Mouse (Mus musculus) liver, embryonic 15.5 days (tissue): Measurements from ENCODE around the gene Spata25. TPM values are rescaled to one million over a fixed set of nuclear protein-coding genes. Genes with fewer than 3 reads are reported as not detected.
A peak's percentile ranks its signal among the peaks of the same experiment; 100 is the strongest.

Source experiments
- ATAC-seq: fragments of 200-750 bp; cut with Nextera tagmentation; 2 replicates; pipeline ENCODE4 v1.8.0; 2017; ENCODE audit warnings: moderate number of reproducible peaks, mild to moderate bottlenecking, moderate library complexity; ENCODE audit not compliant: insufficient read depth
- H3K27ac ChIP-seq: fragments of 300-500 bp; sonication (generic); replicated peaks from 2 replicates; pipeline ENCODE4 v1.5.1; 2015; ENCODE audit warnings: mild to moderate bottlenecking, inconsistent platforms
- H3K27me3 ChIP-seq: fragments of 300-500 bp; sonication (generic); 2 replicates; pipeline ENCODE4 v1.6.1; 2015; ENCODE audit warnings: mild to moderate bottlenecking, inconsistent platforms
- H3K36me3 ChIP-seq: fragments of 300-500 bp; sonication (generic); replicated peaks from 2 replicates; pipeline ENCODE4 v1.6.1; 2015; ENCODE audit warnings: moderate library complexity, mild to moderate bottlenecking, inconsistent platforms
- H3K4me1 ChIP-seq: fragments of 300-500 bp; sonication (generic); replicated peaks from 2 replicates; pipeline ENCODE4 v1.6.1; 2015; ENCODE audit warnings: inconsistent platforms
- H3K4me2 ChIP-seq: fragments of 300-500 bp; sonication (generic); 2 replicates; pipeline ENCODE4 v1.6.1; 2015; ENCODE audit warnings: moderate library complexity, mild to moderate bottlenecking, inconsistent platforms
- H3K4me3 ChIP-seq: fragments of 300-500 bp; sonication (generic); replicated peaks from 2 replicates; pipeline ENCODE4 v1.5.1; 2015; ENCODE audit warnings: mild to moderate bottlenecking, inconsistent platforms
- H3K9ac ChIP-seq: fragments of 300-500 bp; sonication (generic); 2 replicates; pipeline ENCODE4 v1.6.1; 2015; ENCODE audit warnings: moderate library complexity, mild to moderate bottlenecking, inconsistent platforms
- H3K9me3 ChIP-seq: fragments of 300-500 bp; sonication (generic); replicated peaks from 2 replicates; pipeline ENCODE4 v1.6.1; 2016; ENCODE audit warnings: inconsistent platforms
- WGBS: fragments of 180-500 bp; shearing (Covaris S2); methylation state at CpG from one replicate; pipeline ENCODE4 v1.1.7; 2015; ENCODE audit warnings: mixed read lengths; ENCODE audit not compliant: insufficient replicate concordance; 5-methylcytosine and 5-hydroxymethylcytosine counted together
- polyA plus RNA-seq: library from polyadenylated mRNA; unstranded; fragments of >200 nt; fragmentation: Nextera tagmentation; extraction: Ambion mirVana; gene quantifications from 2 replicates; pipeline ENCODE4 v1.2.1, GENCODE M21; 2015

Spata25 gene
- polyA plus RNA-seq, 1 experiment from 2014 or later, result not detected

DNA sequence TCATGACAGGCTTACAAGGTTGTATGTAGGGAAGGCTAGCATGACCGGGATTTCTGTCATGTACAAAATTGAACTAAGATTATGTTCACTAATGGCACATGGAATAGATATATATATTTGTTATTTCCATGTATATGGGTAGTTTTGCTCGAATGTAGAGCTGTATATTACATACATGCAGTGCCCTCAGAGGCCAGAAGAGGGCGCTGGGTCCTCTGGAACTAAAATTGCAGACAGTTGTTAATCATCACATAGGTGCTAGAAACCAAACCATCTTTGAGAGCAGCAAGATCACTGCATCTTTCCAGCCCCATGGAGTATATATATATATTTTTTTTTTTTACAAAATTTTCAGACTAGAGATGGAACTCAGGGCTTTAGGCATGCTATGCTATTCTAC lies 17.4 kb upstream of the Spata25 start:
- WGBS, result 39% methylated on average over 3 of the region's 3 CpGs
- no peak overlapping the region for H3K9ac ChIP-seq
- no peak overlapping the region for H3K4me3 ChIP-seq
- no peaks in the 10 kb centered on the region for H3K27me3 ChIP-seq
- ATAC-seq, result no peak
- H3K9me3 ChIP-seq, result no peaks in the 10 kb centered on the region
- no peaks in the 10 kb centered on the region for H3K4me1 ChIP-seq
- H3K36me3 ChIP-seq, result no peaks in the 10 kb centered on the region
- no peak overlapping the region for H3K27ac ChIP-seq
- no peak overlapping the region for H3K4me2 ChIP-seq

DNA sequence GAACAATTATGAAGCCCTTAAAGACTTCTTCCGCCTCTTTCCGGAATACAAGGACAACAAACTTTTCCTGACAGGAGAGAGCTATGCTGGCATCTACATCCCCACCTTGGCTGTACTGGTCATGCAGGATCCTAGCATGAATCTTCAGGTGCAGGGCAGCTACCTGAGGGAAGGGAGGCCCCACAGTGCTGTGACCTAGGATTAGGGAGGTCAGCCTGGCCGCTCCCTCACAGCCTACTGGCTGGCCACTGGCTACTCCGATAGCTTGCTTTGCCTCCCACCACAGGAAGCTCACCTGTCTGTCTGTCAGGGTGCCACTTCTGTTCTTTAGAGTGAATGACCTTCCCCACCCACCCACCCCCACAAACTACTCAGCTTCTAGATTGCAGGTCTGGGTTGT lies 6.8 kb upstream of the Spata25 start:
- 95% methylated on average over 4 of the region's 4 CpGs for WGBS
- Histone ChIP-seq H3K9me3 (no peaks in the 10 kb centered on the region), H3K27ac (no peak overlapping the region), H3K9ac (no peak overlapping the region), H3K4me2 (peak overlapping the region; percentile 99), H3K4me3 (no peak overlapping the region; the same call in 1 of the 2 replicates), H3K4me1 (peaks cover 33% of the 10 kb centered on the region), H3K36me3 (peaks cover 39% of the 10 kb centered on the region), H3K27me3 (no peaks in the 10 kb centered on the region)
- ATAC-seq, result no peak

DNA sequence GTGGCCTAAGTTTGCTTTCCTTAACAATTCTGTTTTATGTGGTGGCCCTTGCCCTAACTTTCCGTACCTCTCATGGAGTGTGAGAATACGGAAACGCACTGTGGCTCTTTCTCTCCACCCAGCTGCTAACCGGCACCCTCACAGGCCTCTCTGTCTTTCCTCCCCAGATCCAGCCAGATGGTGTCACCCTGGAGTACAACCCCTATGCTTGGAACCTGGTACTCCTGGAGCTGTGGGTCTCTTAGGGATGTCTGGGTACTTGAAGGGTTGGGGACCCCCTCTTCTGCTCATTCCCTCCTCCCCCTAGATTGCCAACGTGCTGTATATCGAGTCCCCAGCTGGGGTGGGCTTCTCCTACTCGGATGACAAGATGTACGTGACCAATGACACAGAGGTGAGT lies 6.2 kb upstream of the Spata25 start:
- ATAC-seq, result no peak
- H3K4me3 ChIP-seq, result peak overlapping the region; percentile 68
- H3K9ac ChIP-seq, result no peak overlapping the region; the same call in 1 of the 2 replicates
- H3K4me1 ChIP-seq, result peaks cover 33% of the 10 kb centered on the region
- WGBS, result 41% methylated on average over 8 of the region's 8 CpGs
- peak overlapping the region; percentile 81; the same call in 1 of the 2 replicates for H3K27ac ChIP-seq
- no peaks in the 10 kb centered on the region for H3K9me3 ChIP-seq
- peaks cover 39% of the 10 kb centered on the region for H3K36me3 ChIP-seq
- H3K4me2 ChIP-seq, result peak overlapping the region; percentile 99
- H3K27me3 ChIP-seq, result no peaks in the 10 kb centered on the region

DNA sequence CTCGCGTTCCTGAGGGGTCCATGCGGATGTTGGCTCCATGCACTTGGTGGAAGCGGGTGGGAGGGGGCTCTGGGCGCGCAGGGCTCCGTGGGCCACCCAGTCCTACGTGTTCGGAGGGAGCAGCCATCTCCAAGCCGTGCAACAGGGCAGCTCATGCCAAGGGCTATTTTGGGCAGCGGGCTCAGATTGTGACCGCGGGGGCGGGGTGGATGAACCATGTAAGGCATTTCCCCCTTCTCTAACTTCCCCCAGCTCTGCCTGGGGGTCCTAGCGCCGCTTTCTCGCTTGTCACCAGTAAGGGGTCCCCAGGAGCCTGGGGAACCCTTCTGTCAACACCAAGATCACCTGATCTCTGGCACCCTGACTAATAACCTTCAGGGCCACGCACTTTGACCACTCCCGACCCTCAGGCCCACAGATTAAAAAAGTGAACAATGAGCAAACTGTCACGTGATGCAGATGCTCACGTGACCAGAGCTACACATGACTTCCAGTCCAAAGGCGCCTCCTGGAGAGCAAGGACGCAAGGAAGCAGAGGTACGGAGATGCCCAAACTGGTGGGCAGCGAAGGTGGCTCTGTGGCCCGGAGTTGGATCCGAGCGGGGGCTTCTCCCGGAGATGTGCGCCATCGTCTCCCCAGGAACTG lies 5.1 kb upstream of the Spata25 start, which contains the start of gene Neurl2:
Gene Neurl2, minus strand, starts transcription at position 143 of the 646 bp plus-strand sequence.
- H3K4me2 ChIP-seq, result peak within 1 kb of the TSS; percentile 99

DNA sequence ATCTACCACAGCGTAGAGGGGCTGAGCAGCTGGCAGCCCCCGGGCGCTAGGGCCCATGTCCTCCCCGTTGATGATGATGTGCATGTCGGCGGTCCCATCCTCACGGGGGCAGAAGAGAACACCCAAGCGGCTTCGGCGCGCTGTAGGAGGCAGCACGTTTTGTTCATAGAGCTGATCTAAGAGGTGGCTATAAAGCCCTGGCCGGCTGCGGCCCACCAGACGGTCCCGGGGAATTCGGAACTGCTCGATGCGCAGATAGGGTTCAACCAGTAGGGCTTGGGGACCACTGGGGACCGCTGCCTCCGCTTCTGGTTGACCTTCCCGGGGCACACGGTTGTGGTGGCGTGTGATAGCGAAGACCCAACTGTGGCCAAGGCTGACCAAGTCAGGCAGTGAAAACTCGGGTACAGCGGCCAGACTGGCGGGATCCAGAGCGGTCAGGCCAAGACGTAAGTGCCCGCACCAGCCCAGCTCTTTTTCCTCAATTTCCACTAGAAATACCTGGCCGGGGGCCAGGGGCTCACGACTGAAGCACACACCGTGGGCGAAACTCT lies 4.5 kb upstream of the Spata25 start, which contains the start of gene Ctsa:
Gene Ctsa, plus strand, starts transcription at position 126 of the 554 bp plus-strand sequence.
- no peaks in the 10 kb centered on the region for H3K9me3 ChIP-seq
- ATAC-seq, result peak; percentile 65
- peak within 1 kb of the TSS; percentile 81 for H3K27ac ChIP-seq

More for the DNA sequence above, 5.1 kb upstream of the Spata25 start, which contains the start of gene Neurl2:
- WGBS, result under 1% methylated on average over 31 of the region's 31 CpGs
- peaks cover 33% of the 10 kb centered on the region for H3K4me1 ChIP-seq
- H3K36me3 ChIP-seq, result peaks cover 28% of the 10 kb centered on the region
- peak; percentile 61 for ATAC-seq
- peak within 1 kb of the TSS; percentile 81 for H3K27ac ChIP-seq
- no peaks in the 10 kb centered on the region for H3K27me3 ChIP-seq
- peak within 1 kb of the TSS; percentile 68 for H3K4me3 ChIP-seq
- no peaks in the 10 kb centered on the region for H3K9me3 ChIP-seq
- peak within 1 kb of the TSS; percentile 68 for H3K9ac ChIP-seq

DNA sequence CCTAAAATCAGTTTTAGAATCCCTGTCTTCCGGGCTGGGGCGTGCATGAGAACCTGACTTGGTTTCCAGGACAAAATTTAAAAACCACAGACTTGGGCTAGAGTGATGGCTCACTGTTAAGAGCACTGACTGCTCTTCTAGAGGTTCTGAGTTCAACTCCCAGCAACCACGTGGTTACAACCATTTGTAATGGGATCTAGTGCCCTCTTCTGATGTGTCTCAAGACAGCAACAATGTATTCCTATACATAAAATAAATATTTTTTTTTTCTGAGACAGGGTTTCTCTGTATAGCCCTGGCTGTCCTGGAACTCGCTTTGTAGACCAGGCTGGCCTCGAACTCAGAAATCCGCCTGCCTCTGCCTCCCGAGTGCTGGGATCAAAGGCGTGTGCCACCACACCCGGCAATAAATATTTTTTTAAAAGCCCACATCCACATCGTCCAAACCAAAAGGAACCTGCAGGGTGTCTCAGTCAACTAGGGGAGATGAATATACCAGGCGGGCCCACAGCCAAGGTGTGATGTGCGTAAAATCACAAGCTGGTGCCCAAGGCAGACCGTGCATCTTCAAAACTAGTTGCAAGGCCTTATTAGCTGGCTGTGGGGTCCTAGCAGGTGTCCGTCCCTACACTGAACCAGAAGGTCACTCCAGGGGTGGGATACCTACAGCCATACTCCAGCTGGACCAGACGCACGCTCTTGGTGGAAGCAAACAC lies 3.9 kb upstream of the Spata25 start:
- Histone ChIP-seq H3K4me2 (peak overlapping the region; percentile 99), H3K27ac (peak overlapping the region; percentile 81; the same call in 1 of the 2 replicates), H3K9ac (peak overlapping the region; percentile 68; the same call in 1 of the 2 replicates), H3K4me1 (peaks cover 40% of the 10 kb centered on the region), H3K4me3 (peak overlapping the region; percentile 68), H3K9me3 (no peaks in the 10 kb centered on the region), H3K27me3 (no peaks in the 10 kb centered on the region), H3K36me3 (peaks cover 16% of the 10 kb centered on the region)
- no peak for ATAC-seq
- 58% methylated on average over 16 of the region's 16 CpGs for WGBS

More for the DNA sequence above, 4.5 kb upstream of the Spata25 start, which contains the start of gene Ctsa:
- peak within 1 kb of the TSS; percentile 68 for H3K9ac ChIP-seq
- peaks cover 33% of the 10 kb centered on the region for H3K4me1 ChIP-seq
- H3K4me3 ChIP-seq, result peak within 1 kb of the TSS; percentile 68
- peak within 1 kb of the TSS; percentile 99 for H3K4me2 ChIP-seq
- under 1% methylated on average over 35 of the region's 35 CpGs for WGBS
- H3K36me3 ChIP-seq, result peaks cover 22% of the 10 kb centered on the region
- no peaks in the 10 kb centered on the region for H3K27me3 ChIP-seq

DNA sequence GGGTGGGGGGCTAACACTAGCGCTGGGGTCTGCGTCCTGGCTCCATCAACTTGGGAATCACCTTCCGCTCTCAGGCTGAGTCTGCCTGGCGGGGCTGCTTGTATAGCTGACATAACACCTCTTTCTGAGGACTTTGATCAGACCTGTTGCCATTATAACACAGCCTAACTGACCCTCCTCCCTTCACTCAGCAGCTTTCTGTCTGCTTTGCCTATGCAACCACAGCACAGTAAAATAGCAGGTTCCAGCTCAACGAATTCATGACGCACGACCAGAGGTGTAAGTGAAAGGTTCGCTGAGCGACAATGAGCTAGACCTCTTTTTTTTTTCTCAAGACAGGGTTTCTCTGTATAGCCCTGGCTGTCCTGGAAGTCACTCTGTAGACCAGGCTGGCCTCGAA lies 2.7 kb upstream of the Spata25 start:
- peaks cover 47% of the 10 kb centered on the region for H3K4me1 ChIP-seq
- H3K36me3 ChIP-seq, result peaks cover 9% of the 10 kb centered on the region
- WGBS, result 72% methylated on average over 10 of the region's 10 CpGs
- no peaks in the 10 kb centered on the region for H3K27me3 ChIP-seq
- H3K9ac ChIP-seq, result no peak overlapping the region
- no peak overlapping the region; the same call in 1 of the 2 replicates for H3K27ac ChIP-seq
- no peak overlapping the region; the same call in 1 of the 2 replicates for H3K4me2 ChIP-seq
- no peak for ATAC-seq
- H3K4me3 ChIP-seq, result no peak overlapping the region
- H3K9me3 ChIP-seq, result no peaks in the 10 kb centered on the region

DNA sequence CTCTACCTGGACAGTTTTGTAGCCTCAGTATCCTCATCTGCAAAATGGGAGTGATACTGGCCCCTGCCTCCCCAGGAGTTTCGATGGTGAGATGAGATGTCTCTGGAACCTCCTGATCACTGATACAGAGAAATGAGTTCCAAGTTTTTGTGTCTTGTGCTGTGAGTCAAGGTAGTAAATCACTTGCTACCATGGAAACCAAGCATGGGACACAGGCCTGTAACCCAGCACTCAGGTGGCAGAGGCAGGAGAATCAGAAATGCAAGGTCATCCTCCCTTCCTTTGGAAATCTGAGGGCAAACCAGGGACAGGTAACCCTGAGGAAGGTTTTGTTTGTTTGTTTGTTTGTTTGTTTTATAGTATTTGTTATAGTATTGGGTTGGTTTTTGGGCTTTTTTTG lies 753 bp upstream of the Spata25 start:
- Histone ChIP-seq H3K27ac (no peak overlapping the region), H3K4me1 (peaks cover 35% of the 10 kb centered on the region), H3K36me3 (peaks cover 19% of the 10 kb centered on the region), H3K4me3 (no peak overlapping the region), H3K9me3 (no peaks in the 10 kb centered on the region), H3K27me3 (no peaks in the 10 kb centered on the region), H3K9ac (no peak overlapping the region), H3K4me2 (no peak overlapping the region)
- no peak for ATAC-seq
- WGBS, result 78% methylated on average over 1 of the region's 1 CpGs

DNA sequence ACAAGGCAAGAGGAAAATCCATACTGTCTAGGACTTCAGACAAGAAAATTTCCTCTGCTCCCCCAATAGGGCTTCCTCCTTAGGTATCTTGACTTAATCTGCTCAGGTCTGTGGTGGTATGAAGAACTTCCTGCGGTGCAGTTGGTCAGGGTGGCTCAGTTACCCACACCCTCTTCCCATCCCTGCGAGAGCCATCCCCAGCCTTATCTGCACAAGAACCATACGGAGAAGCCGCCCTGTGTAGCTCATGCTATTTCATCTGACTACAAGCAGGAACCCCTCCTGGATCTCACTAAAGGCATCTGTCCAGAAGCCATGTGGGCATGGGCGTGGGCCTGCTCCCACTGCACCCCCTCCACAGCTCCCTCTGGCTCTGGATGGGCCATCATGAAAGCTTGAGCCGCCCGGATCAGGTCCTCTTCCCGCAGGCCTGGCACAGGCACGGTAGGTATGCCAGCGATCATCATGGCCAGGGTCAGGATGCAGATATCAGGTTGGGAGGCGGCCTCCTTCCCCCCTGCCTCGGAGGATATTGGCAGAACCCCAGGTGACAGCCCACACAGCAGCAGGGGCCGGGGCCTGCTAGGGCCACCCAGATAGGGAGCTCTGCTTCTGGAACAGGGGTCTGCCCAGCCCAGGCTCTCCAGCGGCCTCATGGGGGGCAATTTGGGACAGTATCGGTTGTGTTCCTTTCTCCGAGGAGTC lies 1.0 kb downstream of the Spata25 start:
- ATAC-seq, result no peak
- 0 out of 2 replicates have a peak overlapping the region, but pooled peaks have one; percentile 9 for H3K27ac ChIP-seq
- no peak overlapping the region for H3K9ac ChIP-seq

DNA sequence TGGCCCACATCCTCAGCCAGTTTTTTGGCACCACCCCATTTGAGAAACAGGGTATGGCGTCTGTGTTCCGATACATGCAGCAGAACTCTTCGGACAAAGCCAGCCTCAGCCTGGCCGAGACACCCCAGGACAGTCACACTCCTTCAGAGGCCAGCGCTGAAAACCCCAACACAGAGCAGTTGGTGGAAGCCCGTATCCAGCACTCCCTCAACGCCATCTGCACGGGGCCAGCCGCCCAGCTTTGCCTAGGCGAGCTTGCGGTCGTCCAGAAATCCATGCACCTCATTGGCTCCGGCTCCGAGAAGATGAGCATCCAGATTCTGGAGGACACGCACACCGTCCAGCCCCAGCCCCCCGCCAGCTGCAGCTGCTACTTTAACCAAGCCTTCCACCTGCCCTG lies 2.8 kb downstream of the Spata25 start:
- 88% methylated on average over 17 of the region's 17 CpGs for WGBS

More for the DNA sequence above, 1.0 kb downstream of the Spata25 start:
- Histone ChIP-seq H3K27me3 (no peaks in the 10 kb centered on the region), H3K36me3 (peaks cover 19% of the 10 kb centered on the region), H3K4me3 (no peak overlapping the region), H3K4me2 (no peak overlapping the region; the same call in 1 of the 2 replicates), H3K9me3 (no peaks in the 10 kb centered on the region), H3K4me1 (peaks cover 30% of the 10 kb centered on the region)
- WGBS, result 62% methylated on average over 16 of the region's 16 CpGs

More for the DNA sequence above, 2.8 kb downstream of the Spata25 start:
- H3K4me2 ChIP-seq, result no peak overlapping the region
- ATAC-seq, result no peak
- peaks cover 31% of the 10 kb centered on the region for H3K36me3 ChIP-seq
- no peak overlapping the region for H3K9ac ChIP-seq
- peaks cover 33% of the 10 kb centered on the region for H3K4me1 ChIP-seq
- H3K9me3 ChIP-seq, result no peaks in the 10 kb centered on the region
- H3K4me3 ChIP-seq, result no peak overlapping the region
- no peak overlapping the region for H3K27ac ChIP-seq
- H3K27me3 ChIP-seq, result no peaks in the 10 kb centered on the region
